Mouse (Mus musculus): Measurements from ENCODE around the gene Trappc1. TPM values are rescaled to one million over a fixed set of nuclear protein-coding genes. Genes with fewer than 3 reads are reported as not detected.

Gene Trappc1
- polyA plus RNA-seq, 1 experiment from 2014 or later: 157 TPM

- 0 out of 2 replicates have a peak overlapping the region, but pooled peaks have one; percentile 6 for H3K4me3 ChIP-seq (replicated peaks)
- no peak for ATAC-seq (ENCODE audit: insufficient read depth, low FRiP score, low read depth)
- WGBS: 34% methylated on average over 12 of the region's 12 CpGs
- peaks cover 29% of the 10 kb centered on the region for H3K4me1 ChIP-seq
- H3K27ac ChIP-seq: peak overlapping the region; percentile 86
- H3K9ac ChIP-seq: no peak overlapping the region
- peaks cover 10% of the 10 kb centered on the region; the same call in 1 of the 2 replicates for H3K36me3 ChIP-seq
- H3K4me2 ChIP-seq: peak overlapping the region; percentile 21
- H3K9me3 ChIP-seq: no peaks in the 10 kb centered on the region
- no peaks in the 10 kb centered on the region for H3K27me3 ChIP-seq (replicated peaks)
Measured at GRCm38 (mm10) chr11:69372056-69372779, 48.4 kb downstream of the Trappc1 start.

DNA sequence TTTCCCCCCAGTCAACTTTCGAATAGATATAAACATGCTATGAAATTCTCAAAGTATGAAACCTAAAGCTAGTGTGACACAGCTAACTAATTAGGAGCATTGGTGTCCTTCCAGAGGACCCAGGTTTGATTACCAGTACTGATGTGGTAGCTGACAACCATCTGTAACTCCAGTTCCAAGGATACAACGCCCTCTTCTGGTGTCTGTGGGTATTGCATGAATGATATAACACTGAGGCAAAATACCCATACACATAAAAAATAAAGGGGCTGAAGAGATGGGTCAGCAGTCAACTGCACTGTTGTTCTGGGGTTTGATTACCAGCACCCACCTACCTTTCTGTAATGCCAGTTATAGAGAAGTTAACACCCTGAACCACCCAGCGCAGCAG is 49.0 kb downstream of the Trappc1 start:
- WGBS: 51% methylated on average over 3 of the region's 3 CpGs
- H3K9ac ChIP-seq: no peak overlapping the region
- no peak overlapping the region for H3K4me3 ChIP-seq (replicated peaks)
- peak overlapping the region; percentile 86; the same call in 1 of the 2 replicates for H3K27ac ChIP-seq
- ATAC-seq (ENCODE audit: insufficient read depth, low FRiP score, low read depth): no peak
- H3K4me1 ChIP-seq: peaks cover 24% of the 10 kb centered on the region
- H3K4me2 ChIP-seq: no peak overlapping the region
- no peaks in the 10 kb centered on the region for H3K9me3 ChIP-seq
- peaks cover 10% of the 10 kb centered on the region; the same call in 1 of the 2 replicates for H3K36me3 ChIP-seq
- no peaks in the 10 kb centered on the region for H3K27me3 ChIP-seq (replicated peaks)

GRCm38 (mm10) chr11:69373223-69373965 is 49.6 kb downstream of the Trappc1 start:
- Histone ChIP-seq H3K27me3 (replicated peaks) (no peaks in the 10 kb centered on the region), H3K27ac (no peak overlapping the region), H3K36me3 (peaks cover 10% of the 10 kb centered on the region; the same call in 1 of the 2 replicates), H3K4me2 (no peak overlapping the region), H3K4me3 (replicated peaks) (no peak overlapping the region), H3K9ac (no peak overlapping the region), H3K4me1 (peaks cover 19% of the 10 kb centered on the region), H3K9me3 (no peaks in the 10 kb centered on the region)
- peak; percentile 73 for ATAC-seq (ENCODE audit: insufficient read depth, low FRiP score, low read depth)
- 89% methylated on average over 16 of the region's 16 CpGs for WGBS

Other genes with a start within 250 kb of the Trappc1 start
- gene Vamp2, start 235.5 kb upstream of the Trappc1 start, polyA plus RNA-seq (2015; fragmentation: Nextera tagmentation; extraction: Ambion mirVana): 68.5 and 84.6 TPM in 2 replicates
- gene Per1, start 228.8 kb upstream of the Trappc1 start, polyA plus RNA-seq (2015; fragmentation: Nextera tagmentation; extraction: Ambion mirVana): 15.4 and 20.3 TPM in 2 replicates
- 0.76 and 1.0 TPM in 2 replicates for gene Hes7, start 203.6 kb upstream of the Trappc1 start, polyA plus RNA-seq (2015; fragmentation: Nextera tagmentation; extraction: Ambion mirVana)
- gene 9130213A22Rik, start 201.4 kb upstream of the Trappc1 start, polyA plus RNA-seq (2015; fragmentation: Nextera tagmentation; extraction: Ambion mirVana): 0.37 TPM in 2 replicates
- gene Aloxe3, start 198.1 kb upstream of the Trappc1 start, polyA plus RNA-seq (2015; fragmentation: Nextera tagmentation; extraction: Ambion mirVana): 0.27 and 1.2 TPM in 2 replicates
- 4.2 and 11.5 TPM in 2 replicates for gene Alox12b, start 167.0 kb upstream of the Trappc1 start, polyA plus RNA-seq (2015; fragmentation: Nextera tagmentation; extraction: Ambion mirVana)
- 0.28 and 0.31 TPM in 2 replicates for gene Alox8, start 126.1 kb upstream of the Trappc1 start, polyA plus RNA-seq (2015; fragmentation: Nextera tagmentation; extraction: Ambion mirVana)
- gene Gucy2e, start 86.9 kb upstream of the Trappc1 start, polyA plus RNA-seq (2015; fragmentation: Nextera tagmentation; extraction: Ambion mirVana): 0.04 TPM in 1 of 2 replicates, not detected in the other
- 18.6 and 19.5 TPM in 2 replicates for gene Cntrob, start 205 bp upstream of the Trappc1 start, polyA plus RNA-seq (2015; fragmentation: Nextera tagmentation; extraction: Ambion mirVana)
- gene Kcnab3, start 2.3 kb downstream of the Trappc1 start, polyA plus RNA-seq (2015; fragmentation: Nextera tagmentation; extraction: Ambion mirVana): 1.3 TPM in 2 replicates
- gene Rnf227, start 16.5 kb downstream of the Trappc1 start, polyA plus RNA-seq (2015; fragmentation: Nextera tagmentation; extraction: Ambion mirVana): 12.6 and 12.8 TPM in 2 replicates
- gene Chd3, start 45.4 kb downstream of the Trappc1 start, polyA plus RNA-seq (2015; fragmentation: Nextera tagmentation; extraction: Ambion mirVana): 53.4 and 54.0 TPM in 2 replicates
- 154 and 179 TPM in 2 replicates for gene Naa38, start 71.5 kb downstream of the Trappc1 start, polyA plus RNA-seq (2015; fragmentation: Nextera tagmentation; extraction: Ambion mirVana)
- gene Cyb5d1, start 71.7 kb downstream of the Trappc1 start, polyA plus RNA-seq (2015; fragmentation: Nextera tagmentation; extraction: Ambion mirVana): 24.9 and 25.3 TPM in 2 replicates
- 26.7 and 29.4 TPM in 2 replicates for gene Tmem88, start 74.3 kb downstream of the Trappc1 start, polyA plus RNA-seq (2015; fragmentation: Nextera tagmentation; extraction: Ambion mirVana)
- 25.4 and 26.5 TPM in 2 replicates for gene Kdm6b, start 89.7 kb downstream of the Trappc1 start, polyA plus RNA-seq (2015; fragmentation: Nextera tagmentation; extraction: Ambion mirVana)
- 0.81 and 1.1 TPM in 2 replicates for gene Dnah2, start 225.1 kb downstream of the Trappc1 start, polyA plus RNA-seq (2015; fragmentation: Nextera tagmentation; extraction: Ambion mirVana)
- 10.4 and 12.6 TPM in 2 replicates for gene Efnb3, start 236.2 kb downstream of the Trappc1 start, polyA plus RNA-seq (2015; fragmentation: Nextera tagmentation; extraction: Ambion mirVana)